Mouse (Mus musculus): ENCODE data around the gene Tac4.

Gene Tac4

GRCm38 (mm10) chr11:95315215-95315955, 54.1 kb downstream of the Tac4 start:
- DNase-seq (ENCODE audit: low read depth, low spot score): no peak

GRCm38 (mm10) chr11:95318116-95318515, 56.8 kb downstream of the Tac4 start:
- DNase-seq (ENCODE audit: low read depth, low spot score): peak; percentile 43

Measured in A20 (cell line).